Mouse (Mus musculus): Measurements from ENCODE around the gene Traf3. TPM values are rescaled to one million over a fixed set of nuclear protein-coding genes. Genes with fewer than 3 reads are reported as not detected.
A peak's percentile ranks its signal among the peaks of the same experiment; 100 is the strongest.

The Traf3 gene
- polyA plus RNA-seq (2014; fragmentation: Nextera tagmentation; extraction: Ambion mirVana): 20.1 and 22.1 TPM in 2 replicates

DNA sequence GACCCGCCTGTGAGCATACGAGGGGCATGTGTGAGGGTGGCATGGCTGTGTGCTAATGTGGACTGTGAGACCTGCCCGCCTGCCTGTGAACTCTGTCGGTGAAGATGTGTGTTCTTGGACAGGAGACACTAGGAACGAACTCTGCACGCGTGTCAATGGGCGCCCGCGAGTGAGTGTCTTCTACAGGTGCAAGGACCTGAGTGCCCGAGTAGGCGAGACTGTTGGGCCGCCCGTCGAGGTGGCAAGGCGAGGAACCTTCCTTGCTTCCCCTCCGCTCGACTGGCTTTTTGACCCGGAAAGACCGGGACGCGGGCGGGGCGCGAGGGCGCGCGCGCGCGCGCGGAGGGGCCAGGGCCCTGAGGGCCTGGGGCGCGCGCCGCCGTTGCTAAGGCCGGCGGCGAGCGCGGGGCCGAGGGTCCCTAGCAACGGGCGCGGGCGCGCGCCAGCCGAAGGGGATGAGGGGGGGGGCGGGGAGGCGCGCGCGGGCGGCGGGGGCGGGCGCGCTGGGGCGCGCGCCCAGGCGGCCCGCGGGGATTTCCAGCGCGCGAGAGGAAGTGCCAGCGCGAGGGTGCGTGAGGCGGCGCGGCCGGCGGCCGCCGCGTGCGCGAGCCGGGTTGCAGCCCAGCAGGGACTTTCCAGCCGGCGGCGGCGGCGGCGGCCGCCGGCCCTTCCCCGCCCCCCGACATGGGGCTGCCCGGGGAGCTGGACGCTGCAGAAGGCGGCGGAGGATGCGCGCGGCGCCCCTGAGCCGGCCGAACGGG, at the start of gene Traf3:
Gene Traf3 (plus strand): TSS at position 540 of the 761 bp plus-strand sequence.
- 7% methylated on average over 48 of the region's 105 CpGs for WGBS
- Histone ChIP-seq H3K4me3 (ENCODE audit: low read depth, low read length) (peak within 1 kb of the TSS; percentile 81), H3K36me3 (ENCODE audit: control insufficient read depth, insufficient read depth, low read length) (no peaks in the 10 kb centered on the region), H3K27me3 (ENCODE audit: control insufficient read depth, insufficient read depth, low read length) (no peaks in the 10 kb centered on the region), H3K4me1 (ENCODE audit: control insufficient read depth, insufficient read depth, low read length) (peaks cover 45% of the 10 kb centered on the region), H3K9me3 (ENCODE audit: control insufficient read depth, low read length) (no peaks in the 10 kb centered on the region), H3K4me2 (ENCODE audit: low read depth, low read length) (peak within 1 kb of the TSS; percentile 71), H3K27ac (ENCODE audit: low read depth, low read length) (peak within 1 kb of the TSS; percentile 79), H3K9ac (replicated peaks; ENCODE audit: low read depth, low read length) (peak within 1 kb of the TSS; percentile 78)
- peak; percentile 15; the same call in 1 of the 2 replicates for ATAC-seq (ENCODE audit: low read depth)

DNA sequence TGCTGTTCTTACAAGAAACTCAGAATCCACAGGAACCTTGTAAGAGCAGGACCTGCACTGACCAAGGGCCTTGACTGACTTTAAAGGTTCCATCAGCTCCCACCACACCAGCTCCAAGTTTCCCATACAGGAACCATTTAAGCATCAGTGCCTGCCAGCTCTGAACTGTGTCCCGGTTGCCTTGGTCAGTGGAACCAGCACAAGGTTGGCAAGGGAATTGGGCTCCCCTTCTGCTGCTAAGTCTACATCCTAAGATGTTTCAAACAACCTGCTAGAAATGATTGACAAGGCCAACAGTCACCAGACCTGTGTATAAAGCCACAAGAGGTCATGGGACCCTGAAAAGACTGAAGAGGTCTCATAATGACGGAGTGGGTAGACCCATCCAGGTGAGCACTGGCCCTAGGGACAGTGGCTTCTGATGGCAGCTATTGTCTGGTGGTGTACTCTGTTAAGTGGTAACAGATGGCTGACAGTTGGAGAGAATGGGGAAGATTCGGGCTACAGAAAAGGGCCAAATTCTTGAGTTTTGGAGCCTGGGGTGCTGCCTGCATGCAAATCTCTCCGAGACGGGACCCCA, 46.6 kb upstream of the Traf3 start:
- 0 out of 2 replicates have a peak, but pooled peaks cover 4% of the 10 kb centered on the region for H3K4me1 ChIP-seq (ENCODE audit: control insufficient read depth, insufficient read depth, low read length)
- no peaks in the 10 kb centered on the region for H3K9me3 ChIP-seq (ENCODE audit: control insufficient read depth, low read length)
- 0 out of 2 replicates have a peak, but pooled peaks cover 7% of the 10 kb centered on the region for H3K36me3 ChIP-seq (ENCODE audit: control insufficient read depth, insufficient read depth, low read length)
- H3K27me3 ChIP-seq (ENCODE audit: control insufficient read depth, insufficient read depth, low read length): no peaks in the 10 kb centered on the region
- no peak overlapping the region for H3K27ac ChIP-seq (ENCODE audit: low read depth, low read length)
- no peak for ATAC-seq (ENCODE audit: low read depth)
- no peak overlapping the region for H3K4me3 ChIP-seq (ENCODE audit: low read depth, low read length)
- no peak overlapping the region for H3K4me2 ChIP-seq (ENCODE audit: low read depth, low read length)
- 95% methylated on average over 5 of the region's 5 CpGs for WGBS
- no peak overlapping the region for H3K9ac ChIP-seq (replicated peaks; ENCODE audit: low read depth, low read length)

DNA sequence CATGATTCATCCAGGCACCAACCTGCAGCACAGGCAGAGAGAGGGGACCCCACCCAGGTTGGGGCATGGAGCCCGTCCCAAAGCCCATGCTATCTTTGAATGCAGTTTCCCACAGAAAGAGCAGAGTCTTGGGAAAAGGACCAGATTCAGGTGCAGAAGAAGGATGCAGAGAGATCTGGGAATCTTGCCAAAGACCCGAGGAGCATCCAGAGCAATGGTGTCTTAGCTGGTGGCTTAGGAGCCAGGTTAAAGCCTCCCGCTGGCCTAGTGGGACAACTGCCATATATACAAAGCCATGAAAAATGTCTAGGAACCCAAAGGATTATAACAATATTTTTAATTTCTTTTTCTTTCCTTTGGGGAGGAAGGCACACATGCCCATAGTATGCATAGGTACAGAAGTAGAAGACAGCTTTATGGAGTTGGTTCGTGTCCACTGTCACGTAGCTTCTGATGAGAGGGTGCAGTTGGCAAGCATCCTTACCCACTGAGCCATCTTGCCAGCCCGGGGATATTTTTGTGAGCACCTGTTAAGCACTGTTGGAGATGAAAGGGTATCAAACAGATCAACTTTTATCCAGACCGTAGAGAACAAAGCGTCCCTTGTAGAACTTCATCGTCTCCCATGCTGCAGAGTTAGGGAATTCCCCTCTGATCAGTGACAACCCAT, 45.1 kb upstream of the Traf3 start:
- peaks cover 9% of the 10 kb centered on the region; the same call in 1 of the 2 replicates for H3K4me1 ChIP-seq (ENCODE audit: control insufficient read depth, insufficient read depth, low read length)
- H3K27me3 ChIP-seq (ENCODE audit: control insufficient read depth, insufficient read depth, low read length): no peaks in the 10 kb centered on the region
- 0 out of 2 replicates have a peak, but pooled peaks cover 5% of the 10 kb centered on the region for H3K36me3 ChIP-seq (ENCODE audit: control insufficient read depth, insufficient read depth, low read length)
- no peak overlapping the region for H3K4me2 ChIP-seq (ENCODE audit: low read depth, low read length)
- no peak overlapping the region for H3K9ac ChIP-seq (replicated peaks; ENCODE audit: low read depth, low read length)
- WGBS: 92% methylated on average over 9 of the region's 9 CpGs
- no peak overlapping the region for H3K4me3 ChIP-seq (ENCODE audit: low read depth, low read length)
- no peak overlapping the region for H3K27ac ChIP-seq (ENCODE audit: low read depth, low read length)
- no peaks in the 10 kb centered on the region for H3K9me3 ChIP-seq (ENCODE audit: control insufficient read depth, low read length)
- no peak for ATAC-seq (ENCODE audit: low read depth)

DNA sequence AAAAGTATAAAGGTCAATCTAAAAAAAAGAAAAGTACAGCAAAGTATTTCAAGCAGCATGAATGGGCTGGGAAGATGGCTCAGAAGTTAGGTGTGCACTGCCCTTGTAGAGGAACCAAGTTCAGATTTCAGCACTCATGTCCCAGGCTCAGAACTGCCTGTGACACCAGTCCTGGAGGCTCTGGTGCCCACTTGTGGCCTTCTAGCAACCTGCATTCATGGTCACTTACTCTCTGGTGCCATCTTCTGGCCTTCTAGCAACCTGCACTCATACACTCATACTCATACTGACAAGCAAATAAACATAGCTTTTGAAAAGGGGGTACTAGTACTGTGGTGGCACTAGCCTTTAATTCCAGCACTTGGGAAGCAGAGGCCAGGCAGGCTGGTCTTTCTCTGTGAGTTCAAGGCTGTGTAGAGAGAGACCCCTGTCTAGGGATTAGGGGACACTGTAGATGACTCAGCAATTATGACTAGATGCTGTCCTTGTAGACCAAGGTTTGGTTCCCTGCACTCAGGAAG, 43.8 kb upstream of the Traf3 start:
- H3K36me3 ChIP-seq (ENCODE audit: control insufficient read depth, insufficient read depth, low read length): 0 out of 2 replicates have a peak, but pooled peaks cover 4% of the 10 kb centered on the region
- H3K4me1 ChIP-seq (ENCODE audit: control insufficient read depth, insufficient read depth, low read length): peaks cover 9% of the 10 kb centered on the region; the same call in 1 of the 2 replicates
- H3K4me2 ChIP-seq (ENCODE audit: low read depth, low read length): no peak overlapping the region
- no peak overlapping the region for H3K27ac ChIP-seq (ENCODE audit: low read depth, low read length)
- no peak overlapping the region for H3K4me3 ChIP-seq (ENCODE audit: low read depth, low read length)
- H3K27me3 ChIP-seq (ENCODE audit: control insufficient read depth, insufficient read depth, low read length): no peaks in the 10 kb centered on the region
- no peak for ATAC-seq (ENCODE audit: low read depth)
- H3K9ac ChIP-seq (replicated peaks; ENCODE audit: low read depth, low read length): no peak overlapping the region
- H3K9me3 ChIP-seq (ENCODE audit: control insufficient read depth, low read length): no peaks in the 10 kb centered on the region

DNA sequence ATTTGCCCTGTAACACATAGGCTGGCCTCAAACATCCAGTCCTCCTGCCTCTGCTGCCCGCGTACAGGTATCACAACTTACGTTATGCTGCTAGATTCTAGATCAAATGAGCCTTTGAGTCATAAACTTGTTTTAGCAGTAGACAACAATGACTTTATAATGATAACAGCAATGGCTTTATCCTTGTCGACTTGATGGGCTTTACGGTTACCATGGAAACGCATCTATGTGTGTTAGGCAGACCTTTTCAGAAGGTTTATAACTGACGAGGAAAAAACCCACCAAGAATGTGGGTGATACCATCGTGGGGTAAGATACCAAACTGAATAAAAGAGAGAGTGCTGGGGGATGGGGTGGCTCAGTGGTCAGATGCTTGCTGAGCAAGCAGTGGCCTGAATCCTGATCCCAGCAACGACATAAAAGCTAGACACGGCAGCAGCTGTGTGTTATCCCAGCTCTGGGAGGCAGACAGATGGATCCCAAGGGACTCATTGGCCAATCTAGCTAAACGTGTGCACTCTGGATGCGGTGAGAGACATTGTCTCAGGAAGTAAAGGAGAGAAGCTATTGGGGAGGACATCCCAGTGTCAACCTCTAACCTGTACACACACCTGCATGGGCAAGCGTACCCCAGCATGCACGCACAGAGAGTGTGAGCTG, 41.4 kb upstream of the Traf3 start:
- Histone ChIP-seq H3K9me3 (ENCODE audit: control insufficient read depth, low read length) (no peaks in the 10 kb centered on the region), H3K4me2 (ENCODE audit: low read depth, low read length) (no peak overlapping the region), H3K27ac (ENCODE audit: low read depth, low read length) (0 out of 2 replicates have a peak overlapping the region, but pooled peaks have one; percentile 35), H3K27me3 (ENCODE audit: control insufficient read depth, insufficient read depth, low read length) (no peaks in the 10 kb centered on the region), H3K4me3 (ENCODE audit: low read depth, low read length) (no peak overlapping the region), H3K36me3 (ENCODE audit: control insufficient read depth, insufficient read depth, low read length) (0 out of 2 replicates have a peak, but pooled peaks cover 3% of the 10 kb centered on the region), H3K9ac (replicated peaks; ENCODE audit: low read depth, low read length) (no peak overlapping the region), H3K4me1 (ENCODE audit: control insufficient read depth, insufficient read depth, low read length) (peaks cover 9% of the 10 kb centered on the region; the same call in 1 of the 2 replicates)
- 53% methylated on average over 14 of the region's 14 CpGs for WGBS
- peak; percentile 34; the same call in 1 of the 2 replicates for ATAC-seq (ENCODE audit: low read depth)

DNA sequence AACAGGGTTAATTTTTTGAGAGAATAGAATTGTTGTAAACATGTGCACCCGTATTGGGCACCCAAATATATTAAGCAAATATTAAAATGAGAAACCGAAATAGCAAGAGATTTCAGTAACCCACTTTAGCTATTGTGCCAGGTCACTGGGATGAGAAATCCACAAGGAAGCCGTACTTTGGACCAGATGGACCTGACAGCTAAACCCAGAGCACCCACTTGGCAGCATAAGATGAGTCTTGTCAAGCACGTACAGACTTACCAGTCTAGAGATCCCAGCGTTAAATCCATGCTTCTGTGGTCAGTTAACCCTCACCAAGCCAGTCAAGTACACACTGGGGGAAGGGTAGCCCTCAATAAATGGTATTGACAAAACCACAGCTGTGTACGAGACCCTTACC, 40.5 kb upstream of the Traf3 start:
- H3K4me3 ChIP-seq (ENCODE audit: low read depth, low read length): no peak overlapping the region
- no peak for ATAC-seq (ENCODE audit: low read depth)
- H3K9ac ChIP-seq (replicated peaks; ENCODE audit: low read depth, low read length): no peak overlapping the region
- WGBS: 79% methylated on average over 6 of the region's 6 CpGs
- no peaks in the 10 kb centered on the region for H3K27me3 ChIP-seq (ENCODE audit: control insufficient read depth, insufficient read depth, low read length)
- no peaks in the 10 kb centered on the region for H3K9me3 ChIP-seq (ENCODE audit: control insufficient read depth, low read length)
- no peaks in the 10 kb centered on the region for H3K36me3 ChIP-seq (ENCODE audit: control insufficient read depth, insufficient read depth, low read length)
- H3K27ac ChIP-seq (ENCODE audit: low read depth, low read length): no peak overlapping the region
- H3K4me2 ChIP-seq (ENCODE audit: low read depth, low read length): no peak overlapping the region
- peaks cover 9% of the 10 kb centered on the region; the same call in 1 of the 2 replicates for H3K4me1 ChIP-seq (ENCODE audit: control insufficient read depth, insufficient read depth, low read length)

DNA sequence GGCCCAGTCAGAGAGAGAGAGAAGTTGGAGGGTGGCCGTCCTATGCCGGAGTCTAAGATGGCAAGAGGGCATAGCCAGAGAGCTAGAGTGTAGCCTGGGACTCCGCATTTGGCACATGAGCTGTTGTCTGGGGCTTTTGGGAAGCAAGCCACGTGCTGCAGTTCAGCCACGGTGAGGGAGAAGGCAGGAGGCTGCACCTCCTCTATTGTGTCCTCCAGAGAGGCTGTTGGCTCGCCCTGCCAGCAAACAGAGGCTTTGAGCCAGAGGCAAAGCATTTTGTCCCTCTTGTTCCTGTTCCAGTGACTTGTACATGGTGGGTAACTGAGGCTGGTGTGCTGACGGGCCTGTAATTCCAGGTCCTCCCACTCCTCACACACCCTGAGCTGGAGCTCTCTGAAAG, 32.0 kb upstream of the Traf3 start:
- no peaks in the 10 kb centered on the region for H3K9me3 ChIP-seq (ENCODE audit: control insufficient read depth, low read length)
- no peak overlapping the region for H3K27ac ChIP-seq (ENCODE audit: low read depth, low read length)
- no peak overlapping the region for H3K4me3 ChIP-seq (ENCODE audit: low read depth, low read length)
- 80% methylated on average over 7 of the region's 7 CpGs for WGBS
- no peak overlapping the region for H3K4me2 ChIP-seq (ENCODE audit: low read depth, low read length)
- ATAC-seq (ENCODE audit: low read depth): no peak
- 0 out of 2 replicates have a peak overlapping the region, but pooled peaks have one; percentile 3 for H3K9ac ChIP-seq (replicated peaks; ENCODE audit: low read depth, low read length)
- no peaks in the 10 kb centered on the region for H3K4me1 ChIP-seq (ENCODE audit: control insufficient read depth, insufficient read depth, low read length)
- no peaks in the 10 kb centered on the region for H3K27me3 ChIP-seq (ENCODE audit: control insufficient read depth, insufficient read depth, low read length)
- no peaks in the 10 kb centered on the region for H3K36me3 ChIP-seq (ENCODE audit: control insufficient read depth, insufficient read depth, low read length)

DNA sequence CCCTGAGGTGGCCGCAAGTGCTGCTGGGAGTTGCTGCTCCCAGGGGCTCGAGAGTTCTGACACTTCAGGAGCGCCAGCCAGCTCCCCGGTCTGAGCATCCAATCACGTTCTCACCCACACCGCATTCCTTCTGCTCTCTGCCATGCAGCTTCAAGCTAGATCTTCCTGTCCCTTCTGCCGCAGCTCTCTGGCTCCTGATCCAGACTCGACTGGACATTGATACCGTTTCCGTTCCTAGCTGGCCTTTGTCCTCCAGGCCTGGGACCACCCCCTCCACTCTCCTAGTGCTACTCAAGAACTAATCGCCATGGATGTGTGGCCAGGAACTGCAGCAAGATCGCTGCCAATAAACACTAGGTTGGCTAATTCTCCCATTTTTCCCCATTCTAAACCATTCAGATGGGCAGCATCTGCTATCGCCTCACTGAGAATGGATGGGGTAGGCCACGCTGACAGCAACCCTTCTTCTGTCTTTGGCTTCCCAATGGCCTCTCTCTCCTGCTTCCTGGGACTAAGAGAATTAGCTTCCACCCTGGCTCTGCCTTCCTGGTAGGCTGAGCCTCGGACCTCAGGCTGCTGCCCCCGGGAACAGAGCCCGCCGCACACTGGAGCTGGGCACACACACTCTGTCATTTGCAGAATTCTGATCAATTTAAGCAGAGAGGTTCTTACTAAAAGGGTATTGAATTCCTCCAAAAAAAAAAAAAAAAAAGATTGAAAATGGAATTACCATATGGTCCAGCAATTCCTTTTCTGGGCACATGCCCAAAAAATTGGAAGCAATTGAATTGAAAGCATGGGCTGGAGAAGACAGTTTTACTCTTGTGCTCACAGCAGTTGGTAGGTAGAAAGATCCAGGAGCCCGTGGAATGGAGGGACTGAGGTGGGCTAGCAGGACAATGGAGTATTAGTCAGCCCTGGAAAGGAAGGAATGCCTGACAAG, 31.1 kb upstream of the Traf3 start:
- Histone ChIP-seq H3K9ac (replicated peaks; ENCODE audit: low read depth, low read length) (0 out of 2 replicates have a peak overlapping the region, but pooled peaks have one; percentile 3), H3K4me3 (ENCODE audit: low read depth, low read length) (no peak overlapping the region), H3K27ac (ENCODE audit: low read depth, low read length) (no peak overlapping the region), H3K9me3 (ENCODE audit: control insufficient read depth, low read length) (no peaks in the 10 kb centered on the region), H3K27me3 (ENCODE audit: control insufficient read depth, insufficient read depth, low read length) (no peaks in the 10 kb centered on the region), H3K4me2 (ENCODE audit: low read depth, low read length) (no peak overlapping the region), H3K4me1 (ENCODE audit: control insufficient read depth, insufficient read depth, low read length) (no peaks in the 10 kb centered on the region), H3K36me3 (ENCODE audit: control insufficient read depth, insufficient read depth, low read length) (no peaks in the 10 kb centered on the region)
- 68% methylated on average over 19 of the region's 19 CpGs for WGBS
- ATAC-seq (ENCODE audit: low read depth): no peak

All from neural tube, embryonic 14.5 days (tissue).